Mouse (Mus musculus) gastrocnemius, postnatal 25 days (tissue): ENCODE results near the gene Gm28230. TPM values are rescaled to one million over a fixed set of nuclear protein-coding genes. Genes with fewer than 3 reads are reported as not detected.
A peak's percentile ranks its signal among the peaks of the same experiment; 100 is the strongest.

Experiments
- DNase-seq: peaks from one replicate; pipeline ENCODE4 v3.0.0; 2022
- total RNA-seq, 2 experiments: library from RNA; stranded (reverse); gene quantifications; 1 replicate in 1 of 2; 2 replicates in 1 of 2; pipeline ENCODE4 v1.2.3; 2021

Gene Gm28230
- total RNA-seq, 2 experiments from 2014 or later, result 0.27 TPM; not detected in 1

- no peak for DNase-seq
These were observed 13.3 kb downstream of the Gm28230 start for GRCm38 (mm10) chr2:74739869-74740268.

- no peak for DNase-seq
These were observed 14.0 kb downstream of the Gm28230 start for GRCm38 (mm10) chr2:74740311-74741091.

- no peak for DNase-seq
These were observed 14.9 kb downstream of the Gm28230 start for GRCm38 (mm10) chr2:74741252-74741978.

- DNase-seq, result no peak
These were observed 15.4 kb downstream of the Gm28230 start for GRCm38 (mm10) chr2:74741979-74742277.

- DNase-seq, result no peak
These were observed 19.2 kb downstream of the Gm28230 start for GRCm38 (mm10) chr2:74745540-74746297.

GRCm38 (mm10) chr2:74746298-74746921, 19.9 kb downstream of the Gm28230 start:
- no peak for DNase-seq

GRCm38 (mm10) chr2:74747006-74747405, 20.5 kb downstream of the Gm28230 start:
- no peak for DNase-seq

- DNase-seq, result no peak
These were observed 21.2 kb downstream of the Gm28230 start for GRCm38 (mm10) chr2:74747661-74748141.

- no peak for DNase-seq
These were observed 22.0 kb downstream of the Gm28230 start for GRCm38 (mm10) chr2:74748436-74748995.

- no peak for DNase-seq
These were observed 23.0 kb downstream of the Gm28230 start for GRCm38 (mm10) chr2:74749337-74750121.

GRCm38 (mm10) chr2:74750731-74751250, 24.3 kb downstream of the Gm28230 start:
- DNase-seq, result no peak

- no peak for DNase-seq
These were observed 25.3 kb downstream of the Gm28230 start for GRCm38 (mm10) chr2:74751861-74752260.

GRCm38 (mm10) chr2:74752431-74753174, 26.1 kb downstream of the Gm28230 start:
- DNase-seq, result no peak

- DNase-seq, result no peak
These were observed 26.6 kb downstream of the Gm28230 start for GRCm38 (mm10) chr2:74753175-74753523.

- DNase-seq, result no peak
These were observed 27.2 kb downstream of the Gm28230 start for GRCm38 (mm10) chr2:74753711-74754110.

- no peak for DNase-seq
These were observed 33.6 kb downstream of the Gm28230 start for GRCm38 (mm10) chr2:74760146-74760545.

- DNase-seq, result no peak
These were observed 35.4 kb downstream of the Gm28230 start for GRCm38 (mm10) chr2:74761941-74762340.

GRCm38 (mm10) chr2:74762522-74763244, 36.2 kb downstream of the Gm28230 start, which contains the start of gene Hoxd1:
Gene Hoxd1 (plus strand): TSS chr2:74762980.
- DNase-seq, result peak; percentile 25

- DNase-seq, result no peak
These were observed 36.8 kb downstream of the Gm28230 start for GRCm38 (mm10) chr2:74763245-74763735.
